Mouse (Mus musculus) MEL (cell line): Measurements from ENCODE around the gene Hsd17b13.

Experiments
- ELF1 ChIP-seq: IDR thresholded peaks from 2 replicates; pipeline ENCODE4 v1.6.1; 2014; ENCODE audit warnings: low read depth, mild to moderate bottlenecking, inconsistent platforms, low read length, improper control_type of control experiment, moderate library complexity
- EP300 ChIP-seq, 2 experiments: IDR thresholded peaks; 2 replicates each; pipeline ENCODE4 v1.6.1; 2011; ENCODE audit warnings: improper control_type of control experiment in 2 of 2, low read length in 2 of 2, low read depth in 1 of 2, mild to moderate bottlenecking in 1 of 2
- MAX ChIP-seq: IDR thresholded peaks from 2 replicates; pipeline ENCODE4 v1.6.1; 2011; ENCODE audit warnings: low read length, improper control_type of control experiment
- NRF1 ChIP-seq: IDR thresholded peaks from 2 replicates; pipeline ENCODE4 v1.6.1; 2014; ENCODE audit warnings: low read depth, mild to moderate bottlenecking, inconsistent platforms, low read length, improper control_type of control experiment, moderate library complexity; ENCODE audit not compliant: poor library complexity, insufficient read depth, severe bottlenecking
- POLR2A ChIP-seq, 2 experiments: IDR thresholded peaks; 2 replicates each; pipeline ENCODE4 v1.6.1; 2011 to 2012; ENCODE audit warnings: low read length in 2 of 2, mild to moderate bottlenecking in 2 of 2, control low read depth in 1 of 2, improper control_type of control experiment in 1 of 2, low read depth in 1 of 2, moderate library complexity in 1 of 2; ENCODE audit not compliant: control insufficient read depth in 1 of 2, insufficient read depth in 1 of 2, poor library complexity in 1 of 2
- TBP ChIP-seq: IDR thresholded peaks from 2 replicates; pipeline ENCODE4 v1.8.0; 2011; ENCODE audit warnings: low read depth, low read length, improper control_type of control experiment
- ZNF384 ChIP-seq: IDR thresholded peaks from 2 replicates; pipeline ENCODE4 v1.6.1; 2012; ENCODE audit warnings: low read depth, mild to moderate bottlenecking, inconsistent platforms, low read length, improper control_type of control experiment

GRCm38 (mm10) chr5:104009421-104009820 is 32.2 kb upstream of the Hsd17b13 start:
- TF ChIP-seq MAX: no peak
- no peak for TF ChIP-seq ELF1
- no peak for TF ChIP-seq POLR2A (IDR thresholded peaks at IDR 0.05; ENCODE audit: control insufficient read depth in 1 of 2, insufficient read depth in 1 of 2, low read depth in 1 of 2, low read length in 2 of 2, poor library complexity in 1 of 2)
- no peak for TF ChIP-seq NRF1
- TF ChIP-seq ZNF384: no peak
- no peak for TF ChIP-seq EP300 (IDR thresholded peaks at IDR 0.05; ENCODE audit: low read depth in 1 of 2, low read length in 2 of 2)
- TF ChIP-seq TBP: no peak
